Mouse (Mus musculus): ENCODE measurements around the gene Olfr763. TPM values are rescaled to one million over a fixed set of nuclear protein-coding genes. Genes with fewer than 3 reads are reported as not detected.
A peak's percentile ranks its signal among the peaks of the same experiment; 100 is the strongest.
"Not testable (repeated sequence)": the region's sequence is repeated elsewhere in the genome, so short reads cannot be mapped to it uniquely, and the experiment has no call there.

Olfr763 gene
- polyA plus RNA-seq, 1 experiment from 2014 or later = not detected

GRCm38 (mm10) chr10:128990994-128991393, 19.6 kb upstream of the Olfr763 start:
- Histone ChIP-seq H3K9me3 (no peaks in the 10 kb centered on the region), H3K27me3 (no peaks in the 10 kb centered on the region), H3K4me1 (no peaks in the 10 kb centered on the region), H3K4me2 (replicated peaks) (no peak overlapping the region), H3K27ac (replicated peaks) (no peak overlapping the region), H3K4me3 (no peak overlapping the region), H3K9ac (replicated peaks) (no peak overlapping the region), H3K36me3 (no peaks in the 10 kb centered on the region)
- no peak for ATAC-seq (ENCODE audit: low FRiP score, low read depth)

- no peak for ATAC-seq (ENCODE audit: low FRiP score, low read depth)
- Histone ChIP-seq H3K4me1 (no peaks in the 10 kb centered on the region), H3K9me3 (no peaks in the 10 kb centered on the region), H3K4me3 (no peak overlapping the region), H3K9ac (replicated peaks) (no peak overlapping the region), H3K4me2 (replicated peaks) (no peak overlapping the region), H3K36me3 (no peaks in the 10 kb centered on the region), H3K27me3 (no peaks in the 10 kb centered on the region), H3K27ac (replicated peaks) (no peak overlapping the region)
- 86% methylated on average over 1 of the region's 1 CpGs for WGBS
Observed at GRCm38 (mm10) chr10:128995796-128996195, 14.8 kb upstream of the Olfr763 start.

- Histone ChIP-seq H3K27me3 (no peaks in the 10 kb centered on the region), H3K4me2 (replicated peaks) (no peak overlapping the region), H3K9me3 (no peaks in the 10 kb centered on the region), H3K9ac (replicated peaks) (no peak overlapping the region), H3K27ac (replicated peaks) (no peak overlapping the region), H3K4me1 (no peaks in the 10 kb centered on the region), H3K4me3 (no peak overlapping the region), H3K36me3 (no peaks in the 10 kb centered on the region)
- peak; percentile 41 for ATAC-seq (ENCODE audit: low FRiP score, low read depth)
- 81% methylated on average over 4 of the region's 4 CpGs for WGBS
Observed at GRCm38 (mm10) chr10:128996523-128997040, 14.0 kb upstream of the Olfr763 start.

GRCm38 (mm10) chr10:129004032-129004920, 6.3 kb upstream of the Olfr763 start:
- no peaks in the 10 kb centered on the region for H3K27me3 ChIP-seq
- H3K27ac ChIP-seq (replicated peaks) = no peak overlapping the region
- 70% methylated on average over 14 of the region's 14 CpGs for WGBS
- H3K4me2 ChIP-seq (replicated peaks) = no peak overlapping the region
- no peak overlapping the region for H3K4me3 ChIP-seq
- no peaks in the 10 kb centered on the region for H3K36me3 ChIP-seq
- H3K4me1 ChIP-seq = no peaks in the 10 kb centered on the region
- ATAC-seq (ENCODE audit: low FRiP score, low read depth) = no peak
- no peaks in the 10 kb centered on the region for H3K9me3 ChIP-seq
- H3K9ac ChIP-seq (replicated peaks) = no peak overlapping the region

- not testable (repeated sequence) for H3K4me1 ChIP-seq; H3K9ac ChIP-seq (replicated peaks); H3K4me2 ChIP-seq (replicated peaks); ATAC-seq (ENCODE audit: low FRiP score, low read depth); H3K27ac ChIP-seq (replicated peaks); H3K36me3 ChIP-seq; H3K27me3 ChIP-seq; H3K9me3 ChIP-seq; H3K4me3 ChIP-seq
- WGBS = 59% methylated on average over 2 of the region's 5 CpGs
Observed at GRCm38 (mm10) chr10:129011511-129011910, 920 bp downstream of the Olfr763 start.

- H3K36me3 ChIP-seq = no peaks in the 10 kb centered on the region
- no peak overlapping the region for H3K4me3 ChIP-seq
- no peak overlapping the region for H3K27ac ChIP-seq (replicated peaks)
- H3K9ac ChIP-seq (replicated peaks) = no peak overlapping the region
- H3K27me3 ChIP-seq = no peaks in the 10 kb centered on the region
- no peak for ATAC-seq (ENCODE audit: low FRiP score, low read depth)
- H3K9me3 ChIP-seq = no peaks in the 10 kb centered on the region
- H3K4me2 ChIP-seq (replicated peaks) = no peak overlapping the region
- no peaks in the 10 kb centered on the region for H3K4me1 ChIP-seq
Observed at GRCm38 (mm10) chr10:129014477-129014876, 3.9 kb downstream of the Olfr763 start.

GRCm38 (mm10) chr10:129023319-129023718, 12.7 kb downstream of the Olfr763 start:
- Histone ChIP-seq H3K27me3 (no peaks in the 10 kb centered on the region), H3K4me3 (no peak overlapping the region)
- 0 out of 2 replicates have a peak, but pooled peaks have one; percentile 21 for ATAC-seq (ENCODE audit: low FRiP score, low read depth)

GRCm38 (mm10) chr10:129026018-129026662, 15.5 kb downstream of the Olfr763 start:
- H3K4me3 ChIP-seq = no peak overlapping the region
- no peak overlapping the region for H3K4me2 ChIP-seq (replicated peaks)
- no peak overlapping the region for H3K9ac ChIP-seq (replicated peaks)
- 52% methylated on average over 3 of the region's 3 CpGs for WGBS
- H3K27ac ChIP-seq (replicated peaks) = no peak overlapping the region
- peak; percentile 86 for ATAC-seq (ENCODE audit: low FRiP score, low read depth)
- no peaks in the 10 kb centered on the region for H3K9me3 ChIP-seq
- H3K27me3 ChIP-seq = no peaks in the 10 kb centered on the region
- no peaks in the 10 kb centered on the region for H3K4me1 ChIP-seq
- no peaks in the 10 kb centered on the region for H3K36me3 ChIP-seq

More at GRCm38 (mm10) chr10:129023319-129023718, 12.7 kb downstream of the Olfr763 start:
- H3K4me1 ChIP-seq = no peaks in the 10 kb centered on the region
- H3K27ac ChIP-seq (replicated peaks) = no peak overlapping the region
- no peaks in the 10 kb centered on the region for H3K9me3 ChIP-seq
- H3K9ac ChIP-seq (replicated peaks) = no peak overlapping the region
- H3K4me2 ChIP-seq (replicated peaks) = no peak overlapping the region
- no peaks in the 10 kb centered on the region for H3K36me3 ChIP-seq

GRCm38 (mm10) chr10:129028343-129028742, 17.8 kb downstream of the Olfr763 start:
- H3K9me3 ChIP-seq = no peaks in the 10 kb centered on the region
- no peak for ATAC-seq (ENCODE audit: low FRiP score, low read depth)
- H3K27me3 ChIP-seq = no peaks in the 10 kb centered on the region
- no peak overlapping the region for H3K4me3 ChIP-seq
- WGBS = 83% methylated on average over 2 of the region's 2 CpGs
- H3K9ac ChIP-seq (replicated peaks) = no peak overlapping the region
- H3K4me2 ChIP-seq (replicated peaks) = no peak overlapping the region
- H3K4me1 ChIP-seq = no peaks in the 10 kb centered on the region
- H3K27ac ChIP-seq (replicated peaks) = no peak overlapping the region
- no peaks in the 10 kb centered on the region for H3K36me3 ChIP-seq

GRCm38 (mm10) chr10:129039796-129040195, 29.2 kb downstream of the Olfr763 start, which contains the start of gene Olfr764-ps1:
Gene Olfr764-ps1, minus strand, starts transcription at chr10:129039896.
- H3K27ac ChIP-seq (replicated peaks) = no peak within 1 kb of the TSS
- H3K4me2 ChIP-seq (replicated peaks) = no peak within 1 kb of the TSS
- no peaks in the 10 kb centered on the region for H3K9me3 ChIP-seq
- H3K27me3 ChIP-seq = no peaks in the 10 kb centered on the region
- no peak for ATAC-seq (ENCODE audit: low FRiP score, low read depth)
- H3K4me3 ChIP-seq = no peak within 1 kb of the TSS
- 85% methylated on average over 3 of the region's 3 CpGs for WGBS
- no peaks in the 10 kb centered on the region for H3K36me3 ChIP-seq
- H3K4me1 ChIP-seq = no peaks in the 10 kb centered on the region
- no peak within 1 kb of the TSS for H3K9ac ChIP-seq (replicated peaks)

- H3K4me1 ChIP-seq; H3K9me3 ChIP-seq; H3K36me3 ChIP-seq; H3K27me3 ChIP-seq; H3K4me3 ChIP-seq; H3K4me2 ChIP-seq (replicated peaks); H3K27ac ChIP-seq (replicated peaks); ATAC-seq (ENCODE audit: low FRiP score, low read depth); H3K9ac ChIP-seq (replicated peaks): not testable (repeated sequence)
Observed at GRCm38 (mm10) chr10:129049898-129050297, 39.3 kb downstream of the Olfr763 start, which contains the start of gene Olfr765. Gene Olfr765, minus strand, starts transcription at chr10:129049998.

All from midbrain, embryonic 12.5 days (tissue).